Mouse (Mus musculus) spleen, adult 2 months (tissue): ENCODE measurements around the gene Stc2. TPM values are rescaled to one million over a fixed set of nuclear protein-coding genes. Genes with fewer than 3 reads are reported as not detected.

ENCODE experiments used
- DNase-seq, 2 experiments: peaks; one replicate each; pipeline versions ENCODE4 v3.0.0 to v3.0.0-alpha.2; 2012 to 2021; ENCODE audit warnings: low spot score in 2 of 2, low read depth in 1 of 2
- H3K27ac ChIP-seq: fragments of 200-500 bp; 2 replicates; pipeline ENCODE4 v1.5.1; 2012; ENCODE audit warnings: low read length, inconsistent platforms; ENCODE audit not compliant: insufficient read depth
- H3K27me3 ChIP-seq: fragments of 200-500 bp; 2 replicates; pipeline ENCODE4 v1.6.1; 2012; ENCODE audit warnings: mild to moderate bottlenecking, moderate library complexity, low read length, inconsistent platforms; ENCODE audit not compliant: control insufficient read depth, insufficient read depth
- H3K36me3 ChIP-seq: fragments of 200-500 bp; 2 replicates; pipeline ENCODE4 v1.6.1; 2012; ENCODE audit warnings: mild to moderate bottlenecking, low read length, inconsistent platforms; ENCODE audit not compliant: control insufficient read depth, insufficient read depth
- H3K4me1 ChIP-seq: fragments of 200-500 bp; 2 replicates; pipeline ENCODE4 v1.6.1; 2011; ENCODE audit warnings: inconsistent platforms; ENCODE audit not compliant: control insufficient read depth, insufficient read depth, insufficient read length
- H3K4me3 ChIP-seq: fragments of 200-500 bp; 2 replicates; pipeline ENCODE4 v1.5.1; 2011; ENCODE audit warnings: mild to moderate bottlenecking, inconsistent platforms; ENCODE audit not compliant: insufficient read depth, insufficient read length; ENCODE audit errors: extremely low read depth
- CTCF ChIP-seq: fragments of 200-500 bp; IDR thresholded peaks from 2 replicates; pipeline ENCODE4 v1.5.1; 2011; ENCODE audit warnings: mild to moderate bottlenecking, inconsistent platforms; ENCODE audit not compliant: insufficient read depth, insufficient read length, insufficient replicate concordance; ENCODE audit errors: extremely low read depth
- POLR2A ChIP-seq: fragments of 200-500 bp; IDR thresholded peaks from 2 replicates; pipeline ENCODE4 v1.6.1; 2011; ENCODE audit warnings: low read depth, low read length, inconsistent platforms
- WGBS: fragments of 180-500 bp; shearing (Covaris S2); methylation state at CpG from one replicate; pipeline ENCODE4 v1.1.7; 2018; 5-methylcytosine and 5-hydroxymethylcytosine counted together
- polyA plus RNA-seq: library from polyadenylated mRNA; depleted of rRNA; stranded (reverse); fragments of >200 nt; gene quantifications from 2 replicates; pipeline ENCODE4 v1.2.3, GENCODE M21; 2012

The Stc2 gene
- polyA plus RNA-seq, 1 experiment, result 3.4 TPM

- no peaks in the 10 kb centered on the region for H3K4me1 ChIP-seq
- WGBS, result 55% methylated on average over 6 of the region's 6 CpGs
These were observed 24.2 kb upstream of the Stc2 start for GRCm38 (mm10) chr11:31394026-31394425.

GRCm38 (mm10) chr11:31392340-31392739 is 22.5 kb upstream of the Stc2 start:
- H3K36me3 ChIP-seq, result no peaks in the 10 kb centered on the region
- no peaks in the 10 kb centered on the region for H3K4me1 ChIP-seq
- 74% methylated on average over 5 of the region's 5 CpGs for WGBS
- H3K27ac ChIP-seq, result no peak overlapping the region
- no peak for DNase-seq
- no peak overlapping the region for H3K4me3 ChIP-seq
- TF ChIP-seq CTCF, result no peak
- no peak for TF ChIP-seq POLR2A
- no peaks in the 10 kb centered on the region for H3K27me3 ChIP-seq

More at GRCm38 (mm10) chr11:31394026-31394425, 24.2 kb upstream of the Stc2 start:
- no peak for DNase-seq
- Histone ChIP-seq H3K27me3 (no peaks in the 10 kb centered on the region), H3K27ac (no peak overlapping the region), H3K36me3 (no peaks in the 10 kb centered on the region), H3K4me3 (no peak overlapping the region)
- TF ChIP-seq CTCF, result no peak
- no peak for TF ChIP-seq POLR2A

- Histone ChIP-seq H3K36me3 (no peaks in the 10 kb centered on the region), H3K4me3 (no peak overlapping the region), H3K27me3 (no peaks in the 10 kb centered on the region), H3K27ac (no peak overlapping the region), H3K4me1 (no peaks in the 10 kb centered on the region)
- 73% methylated on average over 4 of the region's 4 CpGs for WGBS
- TF ChIP-seq POLR2A (no peak), CTCF (no peak)
- DNase-seq, result no peak
These were observed 19.0 kb upstream of the Stc2 start for GRCm38 (mm10) chr11:31388890-31389289.

- Histone ChIP-seq H3K36me3 (no peaks in the 10 kb centered on the region), H3K4me3 (no peak overlapping the region), H3K27me3 (no peaks in the 10 kb centered on the region), H3K27ac (no peak overlapping the region), H3K4me1 (no peaks in the 10 kb centered on the region)
- WGBS, result 92% methylated on average over 5 of the region's 5 CpGs
- TF ChIP-seq CTCF (no peak), POLR2A (no peak)
- no peak for DNase-seq
These were observed 17.7 kb upstream of the Stc2 start for GRCm38 (mm10) chr11:31387526-31387925.

- Histone ChIP-seq H3K27me3 (no peaks in the 10 kb centered on the region), H3K36me3 (no peaks in the 10 kb centered on the region), H3K27ac (no peak overlapping the region), H3K4me3 (no peak overlapping the region), H3K4me1 (no peaks in the 10 kb centered on the region)
- WGBS, result 19% methylated on average over 3 of the region's 3 CpGs
- TF ChIP-seq CTCF (no peak), POLR2A (no peak)
- DNase-seq, result no peak
These were observed 16.7 kb upstream of the Stc2 start for GRCm38 (mm10) chr11:31386571-31386970.

GRCm38 (mm10) chr11:31383968-31384367 is 14.1 kb upstream of the Stc2 start:
- TF ChIP-seq CTCF, result no peak
- no peak for TF ChIP-seq POLR2A
- no peaks in the 10 kb centered on the region for H3K36me3 ChIP-seq
- no peak for DNase-seq
- no peak overlapping the region for H3K4me3 ChIP-seq
- WGBS, result 81% methylated on average over 2 of the region's 2 CpGs
- no peaks in the 10 kb centered on the region for H3K27me3 ChIP-seq
- H3K4me1 ChIP-seq, result no peaks in the 10 kb centered on the region
- H3K27ac ChIP-seq, result no peak overlapping the region

- Histone ChIP-seq H3K27me3 (no peaks in the 10 kb centered on the region), H3K4me1 (no peaks in the 10 kb centered on the region), H3K36me3 (no peaks in the 10 kb centered on the region), H3K27ac (no peak overlapping the region), H3K4me3 (no peak overlapping the region)
- no peak for TF ChIP-seq POLR2A
- TF ChIP-seq CTCF, result no peak
- 91% methylated on average over 5 of the region's 5 CpGs for WGBS
- DNase-seq, result no peak
These were observed 12.3 kb upstream of the Stc2 start for GRCm38 (mm10) chr11:31382145-31382544.
